Mouse (Mus musculus) spleen, embryonic (tissue): Measurements from ENCODE around the gene Arl2.

Source experiments
- CTCF ChIA-PET: fragments of 350-600 bp; sonication (Branson Sonifier 250); formaldehyde crosslinking; loops from one replicate; lab custom pipeline; 2022; lab: Charles Lee

Arl2 gene

GRCm38 (mm10) chr19:6126789-6127580, 14.4 kb downstream of the Arl2 start:
- CTCF ChIA-PET: interaction anchor here (0.6 to 1.2 kb wide), 3 partner anchors 8 to 162 kb away, joined by 3 to 8 read pairs (median 6); partner anchors contain the start of genes Cdca5 and Zfpl1

- CTCF ChIA-PET: no interaction called here
These were observed 15.1 kb downstream of the Arl2 start for GRCm38 (mm10) chr19:6126289-6126688.

- CTCF ChIA-PET: interaction anchor here (0.6 to 0.7 kb wide), 3 partner anchors 64 to 1141 kb away, joined by 5 to 6 read pairs (median 5); no protein-coding TSS in a partner anchor
These were observed 16.4 kb downstream of the Arl2 start for GRCm38 (mm10) chr19:6124898-6125297.

DNA sequence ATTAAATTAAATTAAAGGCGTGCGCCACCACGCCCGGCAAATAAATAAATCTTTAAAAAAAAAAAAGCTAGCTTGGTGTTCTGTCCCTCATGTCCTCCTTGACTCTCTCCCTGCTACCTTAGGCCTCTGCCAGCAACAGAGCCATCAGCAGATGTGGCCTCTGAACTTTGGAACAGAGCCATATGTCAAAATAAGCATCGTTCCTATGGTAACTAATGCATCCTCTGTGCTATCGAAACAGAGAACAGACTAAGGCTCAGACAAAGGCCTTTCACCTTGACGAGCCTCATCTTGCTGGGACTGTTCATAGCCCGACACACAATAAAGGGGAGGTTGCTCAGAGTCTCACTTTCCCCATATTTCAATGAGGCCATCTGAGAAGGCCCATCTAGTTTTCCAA, 18.0 kb downstream of the Arl2 start:
- CTCF ChIA-PET: interaction anchor here (0.6 kb wide), 1 partner anchor 11 kb away, joined by 3 read pairs; no protein-coding TSS in a partner anchor

DNA sequence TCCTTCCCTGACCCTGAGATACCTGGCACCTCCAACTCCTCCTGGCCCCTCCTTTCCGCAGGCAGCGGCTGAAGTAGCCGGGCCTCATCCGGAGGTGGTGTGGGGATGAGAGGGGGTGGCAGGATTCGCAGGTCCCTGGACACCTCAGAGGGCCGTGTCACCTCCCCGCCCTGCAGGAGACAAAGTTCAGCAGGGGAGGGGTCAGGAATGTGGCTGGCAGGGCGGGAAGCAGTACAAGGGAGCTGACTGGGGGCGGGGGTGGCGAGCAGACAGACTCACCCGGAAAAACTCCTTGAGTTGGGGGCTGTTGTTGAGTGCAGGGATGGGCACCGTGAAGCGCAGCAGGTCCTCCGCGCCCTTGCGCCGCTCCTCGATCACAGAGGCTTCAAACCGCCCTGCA, 19.6 kb downstream of the Arl2 start:
- CTCF ChIA-PET: no interaction called here

- CTCF ChIA-PET: interaction anchor here (0.6 kb wide), 1 partner anchor 9 kb away, joined by 6 read pairs; no protein-coding TSS in a partner anchor
These were observed 22.6 kb downstream of the Arl2 start for GRCm38 (mm10) chr19:6118677-6119185.

GRCm38 (mm10) chr19:6117986-6118676, 23.2 kb downstream of the Arl2 start, which contains the start of gene Sac3d1:
Gene Sac3d1 (minus strand): TSS chr19:6118650.
- CTCF ChIA-PET: no interaction called here

DNA sequence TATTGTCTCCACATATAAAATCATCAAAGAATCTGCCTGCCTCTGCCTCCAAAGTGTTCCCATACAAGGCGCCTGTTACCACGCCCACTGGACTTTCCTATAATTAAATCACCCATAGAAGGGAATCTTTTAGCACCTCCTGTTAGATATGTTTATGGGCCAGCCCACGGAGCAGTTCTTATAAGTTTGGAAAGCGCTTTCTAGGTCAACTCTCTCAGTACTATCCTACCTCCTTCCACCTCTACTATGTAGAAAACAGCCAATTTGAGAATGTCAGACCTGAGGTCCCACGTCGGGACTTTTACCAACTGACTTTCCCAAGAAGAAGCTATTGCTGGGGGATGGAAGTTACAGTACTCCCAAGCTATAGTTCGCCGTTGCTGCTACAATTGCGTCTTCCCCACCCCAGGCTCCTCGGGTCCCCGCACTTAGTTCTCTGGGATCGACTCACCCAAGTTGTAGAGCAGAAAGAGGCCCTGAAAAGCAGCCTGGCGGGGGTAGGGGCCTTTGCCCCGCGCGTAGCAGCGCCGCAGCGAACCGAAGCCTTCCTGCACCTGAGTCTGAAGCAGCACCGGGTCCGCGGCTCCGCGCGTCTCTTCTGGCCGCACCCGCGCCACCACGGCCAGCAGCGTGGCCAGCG, 23.9 kb downstream of the Arl2 start:
- CTCF ChIA-PET: no interaction called here

GRCm38 (mm10) chr19:6116113-6116850, 25.1 kb downstream of the Arl2 start:
- CTCF ChIA-PET: interaction anchor here (0.6 kb wide), 1 partner anchor 606 kb away, joined by 5 read pairs; no protein-coding TSS in a partner anchor

- CTCF ChIA-PET: no interaction called here
These were observed 28.2 kb downstream of the Arl2 start for GRCm38 (mm10) chr19:6113116-6113515.

- CTCF ChIA-PET: no interaction called here
These were observed 35.8 kb downstream of the Arl2 start, which contains the start of gene Naaladl1 for GRCm38 (mm10) chr19:6105586-6105985. Gene Naaladl1 (plus strand): TSS chr19:6105782.

DNA sequence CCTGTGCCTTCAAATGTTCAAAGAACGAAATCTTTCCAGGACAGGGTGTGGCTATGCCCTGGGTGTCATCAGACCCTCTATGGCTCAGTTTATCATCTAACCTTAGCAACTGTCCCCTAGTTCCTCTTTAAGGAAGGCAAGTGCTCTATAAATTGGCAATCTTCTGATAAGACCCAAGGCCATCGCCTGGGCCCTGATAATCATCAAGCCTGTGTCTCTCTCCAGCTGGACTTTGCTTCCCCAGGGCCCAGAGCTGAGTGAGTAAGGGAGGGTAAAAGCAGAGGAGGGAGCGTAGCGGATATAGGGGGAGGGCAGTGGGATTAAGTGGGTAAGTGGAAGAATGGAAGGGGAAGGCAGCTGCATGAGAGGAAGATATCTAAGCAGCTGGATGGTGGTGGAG, 36.9 kb downstream of the Arl2 start:
- CTCF ChIA-PET: no interaction called here

GRCm38 (mm10) chr19:6102169-6102853, 39.0 kb downstream of the Arl2 start:
- CTCF ChIA-PET: no interaction called here

DNA sequence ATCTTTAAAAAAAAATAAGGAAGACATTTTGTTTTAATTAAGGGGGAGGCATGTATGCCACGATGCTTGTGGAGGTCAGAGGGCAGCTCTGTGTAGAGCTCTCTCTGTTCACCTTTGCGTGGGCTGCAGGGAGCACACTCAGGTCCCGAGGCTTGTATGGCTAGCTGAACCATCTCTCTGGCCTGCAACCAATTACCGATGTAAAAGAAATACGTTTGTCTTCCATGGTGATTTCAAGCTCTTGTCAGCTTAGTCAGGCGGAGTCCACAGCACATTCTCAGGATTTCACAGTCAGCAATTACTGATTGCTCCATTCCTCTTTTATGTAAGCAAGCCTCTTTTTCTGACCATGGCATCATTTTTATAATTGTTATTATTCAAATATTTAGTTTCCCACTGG, 40.2 kb downstream of the Arl2 start:
- CTCF ChIA-PET: no interaction called here

- CTCF ChIA-PET: interaction anchor here (0.6 to 0.7 kb wide), 3 partner anchors 11 to 32 kb away, joined by 3 to 14 read pairs (median 7); no protein-coding TSS in a partner anchor
These were observed 43.5 kb downstream of the Arl2 start for GRCm38 (mm10) chr19:6097847-6098246.

GRCm38 (mm10) chr19:6094119-6094518, 47.2 kb downstream of the Arl2 start, which contains the start of gene AC131692.1:
Gene AC131692.1 (plus strand): TSS chr19:6094419.
- CTCF ChIA-PET: no interaction called here

- CTCF ChIA-PET: no interaction called here
These were observed 52.5 kb downstream of the Arl2 start for GRCm38 (mm10) chr19:6088841-6089240.

- CTCF ChIA-PET: interaction anchor here (1.1 kb wide), 1 partner anchor 42 kb away, joined by 3 read pairs; the partner anchor contains the start of gene Snx15
These were observed 55.9 kb downstream of the Arl2 start for GRCm38 (mm10) chr19:6085417-6085879.

- CTCF ChIA-PET: interaction anchor here (1.1 kb wide), 1 partner anchor 43 kb away, joined by 3 read pairs; the partner anchor contains the start of gene Snx15
These were observed 56.7 kb downstream of the Arl2 start, which contains the start of the genes Zfpl1 and Cdca5 for GRCm38 (mm10) chr19:6084478-6085248. Gene Zfpl1 (minus strand): TSS chr19:6084956. Gene Cdca5 (plus strand): TSS chr19:6084983.
